Mouse (Mus musculus): ENCODE measurements around the gene Olfr9. TPM values are rescaled to one million over a fixed set of nuclear protein-coding genes. Genes with fewer than 3 reads are reported as not detected.

The Olfr9 gene
- total and polyA plus RNA-seq, 3 experiments, result not detected

GRCm38 (mm10) chr10:128972841-128973240, 16.4 kb upstream of the Olfr9 start:
- Histone ChIP-seq H3K9me3 (replicated peaks; ENCODE audit: low read length) (no peaks in the 10 kb centered on the region), H3K27me3 (replicated peaks) (no peaks in the 10 kb centered on the region), H3K27ac (ENCODE audit: insufficient read depth, low read depth) (no peak overlapping the region), H3K9ac (ENCODE audit: insufficient read depth, low read depth) (no peak overlapping the region), H3K4me1 (ENCODE audit: control insufficient read depth in 1 of 2, insufficient read depth in 2 of 2) (peaks cover 0 to 20% of the 10 kb centered on the region in 2 experiments; a peak in 2 of 4 replicates), H3K4me3 (replicated peaks in 1 of 3; ENCODE audit: low read depth in 2 of 3, low read length in 2 of 3, poor library complexity in 1 of 3) (no peak overlapping the region), H3K79me2 (replicated peaks; ENCODE audit: control insufficient read depth, extremely low read depth, insufficient read depth, poor library complexity, severe bottlenecking) (no peaks in the 10 kb centered on the region), H3K4me2 (ENCODE audit: insufficient read depth, low read depth, poor library complexity, severe bottlenecking) (no peak overlapping the region), H3K36me3 (replicated peaks in 1 of 2; ENCODE audit: control insufficient read depth in 1 of 2, insufficient read depth in 1 of 2, low read length in 1 of 2) (no peaks in the 10 kb centered on the region)
- DNase-seq (ENCODE audit: extremely low read depth), result peak; percentile 24
- dilution Hi-C loops (cut with MboI; ENCODE audit: extremely low pct_ligation_motif_present, extremely low pct_unique_long_range_greater_than_20kb, low sequenced_read_pairs), result no loop called here
- no peak for TF ChIP-seq RCOR1 (conservative IDR thresholded peaks at IDR 0.05; ENCODE audit: low read depth, low read length)
- TF ChIP-seq MAX (IDR thresholded peaks at IDR 0.05; ENCODE audit: low read length), result no peak
- TF ChIP-seq GABPA (IDR thresholded peaks at IDR 0.05; ENCODE audit: insufficient replicate concordance, low read depth, low read length), result no peak
- no peak for TF ChIP-seq ZC3H11A (IDR thresholded peaks at IDR 0.05; ENCODE audit: low read depth, low read length)
- TF ChIP-seq ZMIZ1 (IDR thresholded peaks at IDR 0.05; ENCODE audit: low read depth, low read length), result no peak
- no peak for TF ChIP-seq ETS1 (conservative IDR thresholded peaks at IDR 0.05; ENCODE audit: low read depth, low read length)
- TF ChIP-seq SMC3 (IDR thresholded peaks at IDR 0.05; ENCODE audit: low read depth, low read length), result no peak
- TF ChIP-seq JUN (IDR thresholded peaks at IDR 0.05; ENCODE audit: insufficient read depth, low read depth, low read length), result no peak
- no peak for TF ChIP-seq BHLHE40 (IDR thresholded peaks at IDR 0.05; ENCODE audit: low read depth, low read length)
- no peak for TF ChIP-seq E2F4 (IDR thresholded peaks at IDR 0.05; ENCODE audit: insufficient replicate concordance, low read depth, low read length)
- in situ Hi-C loops (cut with MboI; ENCODE audit: low pct_ligation_motif_present, low pct_unique_long_range_greater_than_20kb, low sequenced_read_pairs), result no loop called here

- Histone ChIP-seq H3K79me2 (replicated peaks; ENCODE audit: control insufficient read depth, extremely low read depth, insufficient read depth, poor library complexity, severe bottlenecking) (no peaks in the 10 kb centered on the region), H3K4me2 (ENCODE audit: insufficient read depth, low read depth, poor library complexity, severe bottlenecking) (no peak overlapping the region), H3K9me3 (replicated peaks; ENCODE audit: low read length) (no peaks in the 10 kb centered on the region), H3K9ac (ENCODE audit: insufficient read depth, low read depth) (no peak overlapping the region), H3K36me3 (replicated peaks in 1 of 2; ENCODE audit: control insufficient read depth in 1 of 2, insufficient read depth in 1 of 2, low read length in 1 of 2) (no peaks in the 10 kb centered on the region), H3K27ac (ENCODE audit: insufficient read depth, low read depth) (no peak overlapping the region), H3K27me3 (replicated peaks) (no peaks in the 10 kb centered on the region), H3K4me3 (replicated peaks in 1 of 3; ENCODE audit: low read depth in 2 of 3, low read length in 2 of 3, poor library complexity in 1 of 3) (no peak overlapping the region), H3K4me1 (ENCODE audit: control insufficient read depth in 1 of 2, insufficient read depth in 2 of 2) (peaks cover 0 to 12% of the 10 kb centered on the region in 2 experiments; a peak in 2 of 4 replicates)
- no peak for TF ChIP-seq CHD1 (IDR thresholded peaks at IDR 0.05; ENCODE audit: low read depth, low read length)
- TF ChIP-seq ZMIZ1 (IDR thresholded peaks at IDR 0.05; ENCODE audit: low read depth, low read length), result no peak
- no peak for TF ChIP-seq BHLHE40 (IDR thresholded peaks at IDR 0.05; ENCODE audit: low read depth, low read length)
- no peak for TF ChIP-seq ZC3H11A (IDR thresholded peaks at IDR 0.05; ENCODE audit: low read depth, low read length)
- TF ChIP-seq GABPA (IDR thresholded peaks at IDR 0.05; ENCODE audit: insufficient replicate concordance, low read depth, low read length), result no peak
- TF ChIP-seq USF2 (conservative IDR thresholded peaks at IDR 0.05; ENCODE audit: low read depth, low read length), result no peak
- TF ChIP-seq POLR2A (IDR thresholded peaks at IDR 0.05; ENCODE audit: low read depth, low read length), result no peak
- no peak for TF ChIP-seq MEF2A (IDR thresholded peaks at IDR 0.05; ENCODE audit: borderline replicate concordance, low read depth, low read length)
- no peak for TF ChIP-seq UBTF (IDR thresholded peaks at IDR 0.05; ENCODE audit: low read depth, low read length)
- no peak for TF ChIP-seq ZNF384 (IDR thresholded peaks at IDR 0.05; ENCODE audit: low read depth, low read length)
- TF ChIP-seq RCOR1 (conservative IDR thresholded peaks at IDR 0.05; ENCODE audit: low read depth, low read length), result no peak
- TF ChIP-seq EP300 (IDR thresholded peaks at IDR 0.05; ENCODE audit: low read length), result no peak
- TF ChIP-seq CHD2 (IDR thresholded peaks at IDR 0.05; ENCODE audit: low read length), result no peak
- TF ChIP-seq RAD21 (IDR thresholded peaks at IDR 0.05; ENCODE audit: low read depth, low read length), result no peak
- in situ Hi-C loops (cut with MboI; ENCODE audit: low pct_ligation_motif_present, low pct_unique_long_range_greater_than_20kb, low sequenced_read_pairs) (no loop called here), dilution Hi-C loops (cut with MboI; ENCODE audit: extremely low pct_ligation_motif_present, extremely low pct_unique_long_range_greater_than_20kb, low sequenced_read_pairs) (no loop called here)
- DNase-seq (ENCODE audit: extremely low read depth), result no peak
Measured at GRCm38 (mm10) chr10:128976395-128976794, 12.8 kb upstream of the Olfr9 start.

Data from CH12.LX (cell line).